Mouse (Mus musculus) lung, embryonic 14.5 days (tissue): ENCODE data around the gene Dnajb8. TPM values are rescaled to one million over a fixed set of nuclear protein-coding genes. Genes with fewer than 3 reads are reported as not detected.
A peak's percentile ranks its signal among the peaks of the same experiment; 100 is the strongest.

Experiments used
- ATAC-seq: fragments of 200-750 bp; cut with Nextera tagmentation; 2 replicates; pipeline ENCODE4 v1.8.0; 2017; ENCODE audit warnings: mild to moderate bottlenecking, moderate TSS enrichment, moderate library complexity; ENCODE audit not compliant: insufficient read depth
- DNase-seq: peaks from one replicate; pipeline ENCODE4 v3.0.0-alpha.2; 2015
- H3K27ac ChIP-seq: fragments of 300-500 bp; sonication (generic); 2 replicates; pipeline ENCODE4 v1.5.1; 2014; ENCODE audit warnings: low read depth, mild to moderate bottlenecking, moderate library complexity
- H3K27me3 ChIP-seq: fragments of 300-500 bp; sonication (generic); 2 replicates; pipeline ENCODE4 v1.6.1; 2014; ENCODE audit warnings: low read length, control low read depth; ENCODE audit not compliant: insufficient read depth
- H3K36me3 ChIP-seq: fragments of 300-500 bp; sonication (generic); 2 replicates; pipeline ENCODE4 v1.6.1; 2014; ENCODE audit warnings: control low read depth; ENCODE audit not compliant: insufficient read depth
- H3K4me1 ChIP-seq: fragments of 300-500 bp; sonication (generic); 2 replicates; pipeline ENCODE4 v1.6.1; 2014; ENCODE audit warnings: antibody characterized with exemption, control low read depth; ENCODE audit not compliant: insufficient read depth
- H3K4me2 ChIP-seq: fragments of 300-500 bp; sonication (generic); 2 replicates; pipeline ENCODE4 v1.6.1; 2014; ENCODE audit warnings: mild to moderate bottlenecking
- H3K4me3 ChIP-seq: fragments of 300-500 bp; sonication (generic); 2 replicates; pipeline ENCODE4 v1.5.1; 2014; ENCODE audit warnings: low read depth, low read length
- H3K9ac ChIP-seq: fragments of 300-500 bp; sonication (generic); 2 replicates; pipeline ENCODE4 v1.6.1; 2014
- H3K9me3 ChIP-seq: fragments of 300-500 bp; sonication (generic); 2 replicates; pipeline ENCODE4 v1.6.1; 2016; ENCODE audit warnings: low read depth, low read length, control low read depth
- CTCF ChIP-seq: IDR thresholded peaks from 2 replicates; pipeline ENCODE4 v1.5.1; 2016; ENCODE audit warnings: antibody characterized with exemption, low read depth
- WGBS: fragments of 180-500 bp; shearing (Covaris S2); extraction: QIAGEN DNeasy Blood & Tissue Kit; methylation state at CpG from one replicate; pipeline ENCODE4 v1.1.7; 2014; 5-methylcytosine and 5-hydroxymethylcytosine counted together
- polyA plus RNA-seq: library from polyadenylated mRNA; unstranded; fragments of >200 nt; fragmentation: Nextera tagmentation; extraction: Ambion mirVana; gene quantifications from 2 replicates; pipeline ENCODE4 v1.2.1, GENCODE M21; 2014

Gene Dnajb8
- polyA plus RNA-seq, 1 experiment from 2014 or later, result not detected

DNA sequence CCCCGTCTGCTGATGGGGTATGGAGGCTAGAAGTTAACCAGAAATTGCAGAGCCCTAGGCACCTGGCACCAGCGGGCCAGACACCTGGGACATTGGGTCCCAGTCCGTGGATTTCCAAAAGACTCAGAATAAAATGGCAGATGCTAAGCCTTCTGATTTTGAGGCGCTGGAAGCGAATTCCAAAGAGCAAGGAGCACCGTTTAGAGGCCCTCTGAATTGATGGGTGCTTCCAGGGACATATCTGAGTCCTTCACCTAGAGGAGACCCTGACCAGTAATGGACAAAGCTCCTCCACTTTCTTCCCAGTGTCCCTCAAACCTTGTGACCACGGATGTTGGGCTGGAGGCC, 27.1 kb upstream of the Dnajb8 start:
- DNase-seq, result no peak
- Histone ChIP-seq H3K9ac (no peak overlapping the region), H3K27me3 (peaks cover 100% of the 10 kb centered on the region), H3K4me2 (no peak overlapping the region), H3K4me1 (0 out of 2 replicates have a peak, but pooled peaks cover 5% of the 10 kb centered on the region), H3K36me3 (no peaks in the 10 kb centered on the region), H3K27ac (no peak overlapping the region), H3K4me3 (no peak overlapping the region), H3K9me3 (no peaks in the 10 kb centered on the region)
- TF ChIP-seq CTCF, result no peak
- WGBS, result 12% methylated on average over 7 of the region's 7 CpGs
- ATAC-seq, result no peak

- H3K27me3 ChIP-seq, result peaks cover 100% of the 10 kb centered on the region
Measured at GRCm38 (mm10) chr6:88196054-88196732, 25.9 kb upstream of the Dnajb8 start.

DNA sequence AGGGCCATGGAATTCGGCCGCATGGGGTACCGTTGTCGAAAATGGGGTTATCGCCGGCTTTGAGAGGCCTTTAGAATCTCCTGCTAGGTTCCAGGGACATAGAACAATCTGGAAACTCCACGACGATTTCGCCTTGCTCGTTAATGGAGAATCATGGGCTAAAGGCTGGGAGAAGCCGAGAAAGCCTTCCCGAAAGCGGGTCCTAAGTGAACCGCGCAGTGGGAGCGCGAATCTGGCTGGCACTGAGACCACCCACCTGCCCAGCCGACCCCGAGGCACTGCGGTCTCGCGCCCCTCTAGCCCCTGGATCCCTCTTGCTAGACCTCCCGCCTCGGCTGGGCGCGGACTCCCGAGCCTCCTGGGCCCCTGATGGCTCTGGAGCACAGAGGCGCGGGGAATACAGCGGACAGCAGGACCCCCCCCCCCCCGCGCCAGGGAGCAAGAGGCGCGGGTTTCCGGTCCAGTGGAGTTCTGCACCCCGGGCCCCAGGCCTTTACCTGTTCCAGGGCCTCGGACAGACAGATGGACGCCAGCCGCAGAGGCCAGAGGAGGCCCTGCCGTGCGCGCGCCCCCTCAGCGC, 25.2 kb upstream of the Dnajb8 start:
- no peak overlapping the region for H3K27ac ChIP-seq
- H3K4me1 ChIP-seq, result 0 out of 2 replicates have a peak, but pooled peaks cover 5% of the 10 kb centered on the region
- under 1% methylated on average over 42 of the region's 44 CpGs for WGBS

More at GRCm38 (mm10) chr6:88196054-88196732, 25.9 kb upstream of the Dnajb8 start:
- peak overlapping the region; percentile 49 for H3K4me3 ChIP-seq
- peak; percentile 20 for DNase-seq
- H3K9me3 ChIP-seq, result no peaks in the 10 kb centered on the region
- no peak for ATAC-seq
- H3K4me2 ChIP-seq, result peak overlapping the region; percentile 71; the same call in 1 of the 2 replicates
- H3K4me1 ChIP-seq, result 0 out of 2 replicates have a peak, but pooled peaks cover 5% of the 10 kb centered on the region
- no peak overlapping the region for H3K27ac ChIP-seq
- H3K9ac ChIP-seq, result no peak overlapping the region
- no peaks in the 10 kb centered on the region for H3K36me3 ChIP-seq
- WGBS, result 5% methylated on average over 33 of the region's 33 CpGs
- TF ChIP-seq CTCF, result no peak

GRCm38 (mm10) chr6:88197313-88198069, 24.6 kb upstream of the Dnajb8 start:
- 0 out of 2 replicates have a peak, but pooled peaks cover 5% of the 10 kb centered on the region for H3K4me1 ChIP-seq
- no peak for ATAC-seq
- WGBS, result 2% methylated on average over 39 of the region's 39 CpGs
- H3K36me3 ChIP-seq, result no peaks in the 10 kb centered on the region
- no peaks in the 10 kb centered on the region for H3K9me3 ChIP-seq
- peaks cover 100% of the 10 kb centered on the region for H3K27me3 ChIP-seq
- H3K4me2 ChIP-seq, result peak overlapping the region; percentile 71
- DNase-seq, result peak; percentile 41
- H3K4me3 ChIP-seq, result peak overlapping the region; percentile 49
- no peak overlapping the region for H3K27ac ChIP-seq
- peak overlapping the region; percentile 4; the same call in 1 of the 2 replicates for H3K9ac ChIP-seq
- TF ChIP-seq CTCF, result no peak

More for the DNA sequence above, 25.2 kb upstream of the Dnajb8 start:
- Histone ChIP-seq H3K4me2 (peak overlapping the region; percentile 71), H3K9ac (0 out of 2 replicates have a peak overlapping the region, but pooled peaks have one; percentile 4), H3K9me3 (no peaks in the 10 kb centered on the region), H3K36me3 (no peaks in the 10 kb centered on the region), H3K4me3 (peak overlapping the region; percentile 49), H3K27me3 (peaks cover 100% of the 10 kb centered on the region)
- no peak for ATAC-seq
- peak; percentile 26 for DNase-seq
- TF ChIP-seq CTCF, result no peak

DNA sequence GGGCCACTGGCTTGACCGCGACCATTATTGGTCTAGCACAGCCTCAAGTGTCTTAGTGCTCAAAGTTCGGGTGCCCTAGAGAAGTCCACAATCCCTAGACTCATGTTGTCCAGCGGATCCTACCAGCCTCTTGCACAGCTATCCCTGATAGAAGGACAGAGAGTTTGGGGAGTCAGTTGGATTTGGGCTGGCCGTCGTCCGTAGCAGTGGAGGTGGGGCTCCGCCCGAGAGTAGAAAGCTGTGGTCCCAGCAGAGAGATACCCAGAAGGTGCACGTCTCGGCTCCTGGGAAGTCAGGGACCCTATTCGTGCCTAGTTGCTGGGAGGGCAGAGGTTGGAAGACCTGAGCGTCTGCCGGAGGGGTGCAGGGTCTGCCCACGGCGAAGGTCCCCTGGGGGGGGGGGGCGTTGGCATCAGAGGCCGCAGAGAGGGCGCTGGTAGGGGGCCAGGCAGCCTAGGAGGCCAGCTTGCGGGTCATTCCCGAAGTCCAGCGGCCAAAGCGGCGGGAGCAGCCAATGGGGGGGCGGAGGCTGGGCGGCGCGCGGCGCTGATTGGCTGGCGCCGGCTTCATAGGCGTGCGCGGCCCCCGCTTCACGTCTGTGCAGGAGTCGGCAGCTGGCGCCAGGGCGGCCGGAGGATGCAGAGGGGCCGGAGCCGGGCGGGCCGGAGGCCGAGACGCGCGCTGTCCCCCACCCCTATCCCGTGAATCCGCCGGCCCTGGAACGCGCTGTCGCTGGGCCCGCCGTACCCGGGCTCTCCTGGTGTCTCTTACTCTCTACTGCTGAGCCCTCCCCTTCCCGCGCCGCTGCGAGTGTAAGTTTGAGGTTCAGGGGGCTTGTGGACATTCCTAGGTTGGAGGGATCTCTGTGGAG, 23.8 kb upstream of the Dnajb8 start:
- H3K4me3 ChIP-seq, result peak overlapping the region; percentile 49
- TF ChIP-seq CTCF, result no peak
- under 1% methylated on average over 49 of the region's 62 CpGs for WGBS
- H3K36me3 ChIP-seq, result no peaks in the 10 kb centered on the region
- no peaks in the 10 kb centered on the region for H3K9me3 ChIP-seq
- H3K4me1 ChIP-seq, result 0 out of 2 replicates have a peak, but pooled peaks cover 5% of the 10 kb centered on the region
- ATAC-seq (peak; percentile 79), DNase-seq (peak; percentile 90)
- peaks cover 99% of the 10 kb centered on the region for H3K27me3 ChIP-seq
- H3K9ac ChIP-seq, result peak overlapping the region; percentile 53
- peak overlapping the region; percentile 71 for H3K4me2 ChIP-seq
- no peak overlapping the region for H3K27ac ChIP-seq

DNA sequence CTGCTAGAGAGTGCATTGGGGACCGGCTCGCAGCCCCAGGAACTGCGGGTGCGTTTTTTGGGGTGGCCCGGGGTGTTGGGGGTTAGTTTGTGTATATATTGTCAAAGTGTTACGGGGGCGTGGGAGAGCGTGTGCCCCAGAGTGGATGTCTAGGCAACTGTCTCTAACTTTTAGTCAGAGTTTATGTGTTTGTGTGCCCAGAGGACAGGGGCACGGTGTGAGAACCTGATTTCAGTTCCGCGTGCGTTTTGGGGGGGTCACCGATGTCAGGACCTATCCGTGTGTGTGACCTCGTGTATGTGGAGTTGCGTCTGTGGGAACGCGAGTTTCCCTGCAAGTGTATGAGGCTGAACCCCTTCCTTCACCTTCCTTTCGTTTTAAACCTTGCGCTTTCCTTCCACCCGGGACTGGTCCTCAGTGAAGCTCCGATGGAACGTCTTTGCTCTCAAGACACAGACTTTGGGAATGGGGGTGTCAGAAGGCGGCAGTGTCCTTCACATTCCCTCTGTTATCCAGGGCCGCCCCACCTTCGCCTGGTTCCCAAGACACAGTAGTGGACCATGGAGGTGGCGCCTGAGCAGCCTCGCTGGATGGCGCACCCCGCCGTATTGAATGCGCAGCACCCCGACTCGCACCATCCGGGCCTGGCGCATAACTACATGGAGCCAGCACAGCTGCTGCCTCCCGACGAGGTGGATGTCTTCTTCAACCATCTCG, 22.9 kb upstream of the Dnajb8 start:
- H3K9me3 ChIP-seq, result no peaks in the 10 kb centered on the region
- peaks cover 99% of the 10 kb centered on the region for H3K27me3 ChIP-seq
- H3K27ac ChIP-seq, result no peak overlapping the region
- H3K4me2 ChIP-seq, result peak overlapping the region; percentile 71
- DNase-seq (peak; percentile 15), ATAC-seq (no peak)
- peak overlapping the region; percentile 49 for H3K4me3 ChIP-seq
- 0 out of 2 replicates have a peak, but pooled peaks cover 5% of the 10 kb centered on the region for H3K4me1 ChIP-seq
- no peaks in the 10 kb centered on the region for H3K36me3 ChIP-seq
- WGBS, result 1% methylated on average over 39 of the region's 39 CpGs
- TF ChIP-seq CTCF, result no peak
- peak overlapping the region; percentile 53 for H3K9ac ChIP-seq
